Mouse (Mus musculus): Measurements from ENCODE around the gene Tchh. TPM values are rescaled to one million over a fixed set of nuclear protein-coding genes. Genes with fewer than 3 reads are reported as not detected.
"Not testable (repeated sequence)": the region's sequence is repeated elsewhere in the genome, so short reads cannot be mapped to it uniquely, and the experiment has no call there.

Gene Tchh
- total and polyA plus RNA-seq, 3 experiments = not detected

DNA sequence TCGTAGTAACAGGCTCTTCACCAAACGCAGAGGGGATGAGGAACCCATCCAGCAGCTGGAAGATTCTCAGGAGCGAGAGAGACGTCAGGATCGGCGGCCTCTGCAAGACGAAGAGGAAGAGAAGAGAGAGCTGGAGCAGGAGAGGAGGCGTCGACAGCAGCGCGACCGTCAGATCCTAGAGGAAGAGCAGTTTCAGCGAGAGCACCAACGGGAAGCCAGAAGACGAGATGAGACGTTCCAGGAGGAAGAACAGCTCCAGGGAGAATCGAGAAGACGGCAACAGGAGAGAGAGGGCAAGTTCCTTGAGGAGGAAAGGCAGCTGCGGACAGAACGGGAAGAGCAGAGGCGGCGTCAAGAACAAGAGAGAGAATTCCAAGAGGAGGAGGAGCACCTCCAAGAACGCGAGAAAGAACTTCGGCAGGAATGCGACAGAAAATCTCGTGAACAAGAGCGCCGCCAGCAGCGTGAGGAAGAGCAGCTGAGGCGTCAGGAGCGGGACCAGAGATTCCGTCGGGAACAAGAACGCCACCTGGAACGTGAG, 3.1 kb downstream of the Tchh start:
- dilution Hi-C loops (cut with MboI; ENCODE audit: extremely low pct_ligation_motif_present, extremely low pct_unique_long_range_greater_than_20kb, low sequenced_read_pairs) (no loop called here), in situ Hi-C loops (cut with MboI; ENCODE audit: low pct_ligation_motif_present, low pct_unique_long_range_greater_than_20kb, low sequenced_read_pairs) (no loop called here)
- no peaks in the 10 kb centered on the region for H3K4me1 ChIP-seq (ENCODE audit: control insufficient read depth in 1 of 2, insufficient read depth in 2 of 2)
- H3K27ac ChIP-seq (ENCODE audit: insufficient read depth, low read depth) = no peak overlapping the region
- no peak for TF ChIP-seq ELF1 (IDR thresholded peaks at IDR 0.05; ENCODE audit: low read depth, low read length)
- TF ChIP-seq UBTF (IDR thresholded peaks at IDR 0.05; ENCODE audit: low read depth, low read length) = no peak
- TF ChIP-seq JUN (IDR thresholded peaks at IDR 0.05; ENCODE audit: insufficient read depth, low read depth, low read length) = no peak
- TF ChIP-seq ZKSCAN1 (IDR thresholded peaks at IDR 0.05; ENCODE audit: borderline replicate concordance, low read depth, low read length) = no peak
- TF ChIP-seq EP300 (IDR thresholded peaks at IDR 0.05; ENCODE audit: low read length) = no peak
- TF ChIP-seq USF1 (IDR thresholded peaks at IDR 0.05; ENCODE audit: low read depth, low read length) = no peak
- no peak for TF ChIP-seq HCFC1 (IDR thresholded peaks at IDR 0.05; ENCODE audit: low read depth, low read length)
- no peak for TF ChIP-seq SMC3 (IDR thresholded peaks at IDR 0.05; ENCODE audit: low read depth, low read length)
- no peak for TF ChIP-seq MAX (IDR thresholded peaks at IDR 0.05; ENCODE audit: low read length)
- TF ChIP-seq USF2 (conservative IDR thresholded peaks at IDR 0.05; ENCODE audit: low read depth, low read length) = no peak
- TF ChIP-seq POLR2A (IDR thresholded peaks at IDR 0.05; ENCODE audit: low read depth, low read length) = no peak
- H3K9ac ChIP-seq (ENCODE audit: insufficient read depth, low read depth) = no peak overlapping the region
- H3K27me3 ChIP-seq (replicated peaks) = no peaks in the 10 kb centered on the region
- peaks cover 32% of the 10 kb centered on the region for H3K9me3 ChIP-seq (replicated peaks; ENCODE audit: low read length)
- no peak for DNase-seq (ENCODE audit: extremely low read depth)
- no peak overlapping the region for H3K4me3 ChIP-seq (replicated peaks in 1 of 3; ENCODE audit: low read depth in 2 of 3, low read length in 2 of 3, poor library complexity in 1 of 3)
- H3K36me3 ChIP-seq (replicated peaks in 1 of 2; ENCODE audit: control insufficient read depth in 1 of 2, insufficient read depth in 1 of 2, low read length in 1 of 2) = no peaks in the 10 kb centered on the region
- H3K79me2 ChIP-seq (replicated peaks; ENCODE audit: control insufficient read depth, extremely low read depth, insufficient read depth, poor library complexity, severe bottlenecking) = no peaks in the 10 kb centered on the region
- H3K4me2 ChIP-seq (ENCODE audit: insufficient read depth, low read depth, poor library complexity, severe bottlenecking) = no peak overlapping the region

DNA sequence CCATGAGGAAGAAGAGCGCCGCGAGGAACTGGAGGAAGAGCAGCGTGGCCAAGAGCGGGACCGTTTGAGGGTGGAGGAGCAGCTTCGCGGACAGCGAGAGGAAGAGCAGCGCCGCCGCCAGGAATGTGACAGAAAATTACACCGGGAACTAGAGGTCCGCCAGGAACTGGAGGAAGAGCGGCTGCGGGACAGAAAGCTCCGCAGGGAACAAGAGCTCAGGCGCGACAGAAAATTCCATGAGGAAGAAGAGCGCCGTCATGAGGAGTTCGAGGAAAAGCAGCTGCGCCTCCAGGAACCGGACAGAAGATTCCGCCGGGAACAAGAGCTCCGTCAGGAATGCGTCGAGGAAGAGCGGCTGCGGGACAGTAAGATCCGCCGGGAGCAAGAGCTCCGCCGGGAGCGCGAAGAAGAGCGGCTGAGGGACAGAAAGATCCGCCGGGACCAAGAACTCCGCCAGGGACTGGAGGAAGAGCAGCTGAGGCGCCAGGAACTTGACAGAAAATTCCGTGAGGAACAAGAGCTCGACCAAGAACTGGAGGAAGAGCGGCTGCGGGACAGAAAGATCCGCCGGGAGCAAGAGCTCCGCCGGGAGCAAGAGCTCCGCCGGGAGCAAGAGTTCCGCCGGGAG, 4.1 kb downstream of the Tchh start:
- dilution Hi-C loops (cut with MboI; ENCODE audit: extremely low pct_ligation_motif_present, extremely low pct_unique_long_range_greater_than_20kb, low sequenced_read_pairs) = no loop called here
- DNase-seq (ENCODE audit: extremely low read depth) = no peak
- Histone ChIP-seq H3K36me3 (replicated peaks in 1 of 2; ENCODE audit: control insufficient read depth in 1 of 2, insufficient read depth in 1 of 2, low read length in 1 of 2) (no peaks in the 10 kb centered on the region), H3K4me3 (replicated peaks in 1 of 3; ENCODE audit: low read depth in 2 of 3, low read length in 2 of 3, poor library complexity in 1 of 3) (no peak overlapping the region), H3K79me2 (replicated peaks; ENCODE audit: control insufficient read depth, extremely low read depth, insufficient read depth, poor library complexity, severe bottlenecking) (no peaks in the 10 kb centered on the region), H3K27me3 (replicated peaks) (no peaks in the 10 kb centered on the region), H3K4me2 (ENCODE audit: insufficient read depth, low read depth, poor library complexity, severe bottlenecking) (no peak overlapping the region), H3K9ac (ENCODE audit: insufficient read depth, low read depth) (no peak overlapping the region), H3K4me1 (ENCODE audit: control insufficient read depth in 1 of 2, insufficient read depth in 2 of 2) (no peaks in the 10 kb centered on the region), H3K27ac (ENCODE audit: insufficient read depth, low read depth) (no peak overlapping the region), H3K9me3 (replicated peaks; ENCODE audit: low read length) (peaks cover 32% of the 10 kb centered on the region)
- TF ChIP-seq MXI1 (IDR thresholded peaks at IDR 0.05; ENCODE audit: low read depth, low read length) (no peak), CTCF (conservative IDR thresholded peaks at IDR 0.05 in 1 of 2, IDR thresholded peaks at IDR 0.05 in 1 of 2; ENCODE audit: low read depth in 2 of 2, low read length in 2 of 2) (no peak)
- in situ Hi-C loops (cut with MboI; ENCODE audit: low pct_ligation_motif_present, low pct_unique_long_range_greater_than_20kb, low sequenced_read_pairs) = no loop called here

DNA sequence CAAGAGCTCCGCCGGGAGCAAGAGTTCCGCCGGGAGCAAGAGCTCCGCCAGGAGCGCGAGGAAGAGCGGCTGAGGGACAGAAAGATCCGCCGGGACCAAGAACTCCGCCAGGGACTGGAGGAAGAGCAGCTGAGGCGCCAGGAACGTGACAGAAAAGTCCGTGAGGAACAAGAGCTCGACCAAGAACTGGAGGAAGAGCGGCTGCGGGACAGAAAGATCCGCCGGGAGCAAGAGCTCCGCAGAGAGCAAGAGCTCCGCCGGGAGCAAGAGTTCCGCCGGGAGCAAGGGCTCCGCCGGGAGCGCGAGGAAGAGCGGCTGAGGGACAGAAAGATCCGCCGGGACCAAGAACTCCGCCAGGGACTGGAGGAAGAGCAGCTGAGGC, 4.6 kb downstream of the Tchh start:
- H3K79me2 ChIP-seq (replicated peaks; ENCODE audit: control insufficient read depth, extremely low read depth, insufficient read depth, poor library complexity, severe bottlenecking); in situ Hi-C loops (cut with MboI; ENCODE audit: low pct_ligation_motif_present, low pct_unique_long_range_greater_than_20kb, low sequenced_read_pairs); H3K4me1 ChIP-seq (ENCODE audit: control insufficient read depth in 1 of 2, insufficient read depth in 2 of 2); H3K4me3 ChIP-seq (replicated peaks in 1 of 3; ENCODE audit: low read depth in 2 of 3, low read length in 2 of 3, poor library complexity in 1 of 3); DNase-seq (ENCODE audit: extremely low read depth); H3K9ac ChIP-seq (ENCODE audit: insufficient read depth, low read depth); H3K27me3 ChIP-seq (replicated peaks); H3K36me3 ChIP-seq (replicated peaks in 1 of 2; ENCODE audit: control insufficient read depth in 1 of 2, insufficient read depth in 1 of 2, low read length in 1 of 2); H3K4me2 ChIP-seq (ENCODE audit: insufficient read depth, low read depth, poor library complexity, severe bottlenecking); dilution Hi-C loops (cut with MboI; ENCODE audit: extremely low pct_ligation_motif_present, extremely low pct_unique_long_range_greater_than_20kb, low sequenced_read_pairs); H3K27ac ChIP-seq (ENCODE audit: insufficient read depth, low read depth): not testable (repeated sequence)
- H3K9me3 ChIP-seq (replicated peaks; ENCODE audit: low read length) = peaks cover 32% of the 10 kb centered on the region

All from CH12.LX (cell line).